Mouse (Mus musculus) limb, embryonic 12.5 days (tissue): Measurements from ENCODE around the gene Rfx4. TPM values are rescaled to one million over a fixed set of nuclear protein-coding genes. Genes with fewer than 3 reads are reported as not detected.

Source experiments
- ATAC-seq: fragments of 200-750 bp; cut with Nextera tagmentation; 2 replicates; pipeline ENCODE4 v1.8.0; 2017; ENCODE audit warnings: low read depth, moderate TSS enrichment; ENCODE audit not compliant: insufficient number of reproducible peaks, insufficient read depth, low FRiP score, low TSS enrichment
- H3K27ac ChIP-seq: fragments of 300-500 bp; sonication (generic); 2 replicates; pipeline ENCODE4 v1.5.1; 2016; ENCODE audit warnings: mild to moderate bottlenecking, moderate library complexity
- H3K27me3 ChIP-seq: fragments of 300-500 bp; sonication (generic); 2 replicates; pipeline ENCODE4 v1.6.1; 2016; ENCODE audit warnings: mild to moderate bottlenecking, moderate library complexity
- H3K36me3 ChIP-seq: fragments of 300-500 bp; sonication (generic); 2 replicates; pipeline ENCODE4 v1.6.1; 2016; ENCODE audit warnings: mild to moderate bottlenecking, moderate library complexity
- H3K4me1 ChIP-seq: fragments of 300-500 bp; sonication (generic); replicated peaks from 2 replicates; pipeline ENCODE4 v1.6.1; 2016
- H3K4me2 ChIP-seq: fragments of 300-500 bp; sonication (generic); 2 replicates; pipeline ENCODE4 v1.6.1; 2016; ENCODE audit warnings: mild to moderate bottlenecking, moderate library complexity
- H3K4me3 ChIP-seq: fragments of 300-500 bp; sonication (generic); replicated peaks from 2 replicates; pipeline ENCODE4 v1.5.1; 2016; ENCODE audit warnings: mild to moderate bottlenecking
- H3K9ac ChIP-seq: fragments of 300-500 bp; sonication (generic); replicated peaks from 2 replicates; pipeline ENCODE4 v1.6.1; 2016; ENCODE audit warnings: mild to moderate bottlenecking, moderate library complexity
- H3K9me3 ChIP-seq: fragments of 300-500 bp; sonication (generic); 2 replicates; pipeline ENCODE4 v1.6.1; 2016; ENCODE audit warnings: mild to moderate bottlenecking, moderate library complexity
- WGBS: fragments of 180-500 bp; shearing (Covaris S2); methylation state at CpG from one replicate; pipeline ENCODE4 v1.1.7; 2016; 5-methylcytosine and 5-hydroxymethylcytosine counted together
- polyA plus RNA-seq: library from polyadenylated mRNA; unstranded; fragments of >200 nt; fragmentation: Nextera tagmentation; extraction: Ambion mirVana; gene quantifications from 2 replicates; pipeline ENCODE4 v1.2.1, GENCODE M21; 2016

Rfx4 gene
- polyA plus RNA-seq, 1 experiment from 2014 or later = 1.2 TPM

- peaks cover 64% of the 10 kb centered on the region for H3K36me3 ChIP-seq
- no peaks in the 10 kb centered on the region for H3K4me1 ChIP-seq
- 94% methylated on average over 7 of the region's 7 CpGs for WGBS
- no peak overlapping the region for H3K4me3 ChIP-seq
- no peak overlapping the region for H3K4me2 ChIP-seq
- H3K9ac ChIP-seq = no peak overlapping the region
- no peak for ATAC-seq
- H3K9me3 ChIP-seq = no peaks in the 10 kb centered on the region
- H3K27ac ChIP-seq = no peak overlapping the region
- no peaks in the 10 kb centered on the region; the same call in 1 of the 2 replicates for H3K27me3 ChIP-seq
Measured at GRCm38 (mm10) chr10:84716581-84716980, 39.3 kb upstream of the Rfx4 start.

- Histone ChIP-seq H3K9me3 (no peaks in the 10 kb centered on the region), H3K9ac (no peak overlapping the region), H3K36me3 (peaks cover 62% of the 10 kb centered on the region), H3K27me3 (no peaks in the 10 kb centered on the region), H3K27ac (no peak overlapping the region), H3K4me3 (no peak overlapping the region), H3K4me2 (no peak overlapping the region), H3K4me1 (no peaks in the 10 kb centered on the region)
- ATAC-seq = no peak
- whole genome bisulfite sequencing = 76% methylated on average over 12 of the region's 12 CpGs
Measured at GRCm38 (mm10) chr10:84722711-84723110, 33.2 kb upstream of the Rfx4 start.

- Histone ChIP-seq H3K27me3 (no peaks in the 10 kb centered on the region), H3K27ac (no peak overlapping the region), H3K9ac (no peak overlapping the region), H3K9me3 (no peaks in the 10 kb centered on the region), H3K36me3 (peaks cover 35% of the 10 kb centered on the region), H3K4me1 (peaks cover 15% of the 10 kb centered on the region), H3K4me3 (no peak overlapping the region), H3K4me2 (no peak overlapping the region)
- WGBS = 92% methylated on average over 12 of the region's 12 CpGs
- no peak for ATAC-seq
Measured at GRCm38 (mm10) chr10:84727005-84727404, 28.9 kb upstream of the Rfx4 start.

- H3K27me3 ChIP-seq = no peaks in the 10 kb centered on the region
- peaks cover 30% of the 10 kb centered on the region for H3K36me3 ChIP-seq
- H3K27ac ChIP-seq = no peak overlapping the region
- 86% methylated on average over 4 of the region's 4 CpGs for WGBS
- H3K4me2 ChIP-seq = no peak overlapping the region
- H3K9me3 ChIP-seq = no peaks in the 10 kb centered on the region
- H3K4me3 ChIP-seq = no peak overlapping the region
- H3K9ac ChIP-seq = no peak overlapping the region
- H3K4me1 ChIP-seq = peaks cover 15% of the 10 kb centered on the region
- ATAC-seq = no peak
Measured at GRCm38 (mm10) chr10:84727760-84728159, 28.1 kb upstream of the Rfx4 start.

- H3K4me2 ChIP-seq = no peak overlapping the region
- H3K27me3 ChIP-seq = peaks cover 6% of the 10 kb centered on the region; the same call in 1 of the 2 replicates
- H3K27ac ChIP-seq = no peak overlapping the region; the same call in 1 of the 2 replicates
- ATAC-seq = no peak
- H3K9ac ChIP-seq = no peak overlapping the region
- WGBS = 75% methylated on average over 3 of the region's 3 CpGs
- peaks cover 24% of the 10 kb centered on the region for H3K36me3 ChIP-seq
- H3K4me3 ChIP-seq = no peak overlapping the region
- H3K4me1 ChIP-seq = peaks cover 15% of the 10 kb centered on the region
- H3K9me3 ChIP-seq = no peaks in the 10 kb centered on the region
Measured at GRCm38 (mm10) chr10:84730078-84730477, 25.8 kb upstream of the Rfx4 start.

GRCm38 (mm10) chr10:84730956-84731355, 24.9 kb upstream of the Rfx4 start:
- Histone ChIP-seq H3K27me3 (peaks cover 6% of the 10 kb centered on the region; the same call in 1 of the 2 replicates), H3K36me3 (peaks cover 17% of the 10 kb centered on the region), H3K9me3 (no peaks in the 10 kb centered on the region), H3K4me3 (no peak overlapping the region), H3K9ac (no peak overlapping the region), H3K4me1 (peaks cover 15% of the 10 kb centered on the region), H3K27ac (no peak overlapping the region), H3K4me2 (no peak overlapping the region)
- peak; percentile 57; the same call in 1 of the 2 replicates for ATAC-seq
- WGBS = 23% methylated on average over 9 of the region's 9 CpGs

GRCm38 (mm10) chr10:84733511-84733910, 22.4 kb upstream of the Rfx4 start:
- ATAC-seq = no peak
- Histone ChIP-seq H3K9ac (no peak overlapping the region), H3K4me2 (no peak overlapping the region), H3K36me3 (no peaks in the 10 kb centered on the region), H3K27ac (no peak overlapping the region), H3K27me3 (peaks cover 10% of the 10 kb centered on the region; the same call in 1 of the 2 replicates), H3K9me3 (no peaks in the 10 kb centered on the region), H3K4me1 (peaks cover 15% of the 10 kb centered on the region), H3K4me3 (no peak overlapping the region)
- WGBS = 46% methylated on average over 6 of the region's 6 CpGs

GRCm38 (mm10) chr10:84754851-84755785, 744 bp upstream of the Rfx4 start:
- H3K27ac ChIP-seq = no peak overlapping the region

GRCm38 (mm10) chr10:84756435-84757095, 703 bp downstream of the Rfx4 start:
- Histone ChIP-seq H3K27ac (no peak overlapping the region), H3K4me1 (peaks cover 49% of the 10 kb centered on the region)

More at GRCm38 (mm10) chr10:84754851-84755785, 744 bp upstream of the Rfx4 start:
- Histone ChIP-seq H3K4me3 (peak overlapping the region; percentile 37), H3K36me3 (no peaks in the 10 kb centered on the region), H3K4me2 (peak overlapping the region; percentile 61), H3K9ac (0 out of 2 replicates have a peak overlapping the region, but pooled peaks have one; percentile 40), H3K27me3 (peaks cover 93% of the 10 kb centered on the region), H3K4me1 (peaks cover 42% of the 10 kb centered on the region), H3K9me3 (no peaks in the 10 kb centered on the region)
- WGBS = under 1% methylated on average over 66 of the region's 66 CpGs
- no peak for ATAC-seq

GRCm38 (mm10) chr10:84757426-84758199, 1.8 kb downstream of the Rfx4 start:
- H3K27ac ChIP-seq = no peak overlapping the region
- WGBS = 4% methylated on average over 22 of the region's 22 CpGs
- H3K4me3 ChIP-seq = peak overlapping the region; percentile 37
- no peaks in the 10 kb centered on the region for H3K9me3 ChIP-seq
- no peak overlapping the region for H3K9ac ChIP-seq
- H3K4me1 ChIP-seq = peaks cover 49% of the 10 kb centered on the region
- peaks cover 97% of the 10 kb centered on the region for H3K27me3 ChIP-seq
- H3K36me3 ChIP-seq = no peaks in the 10 kb centered on the region
- no peak for ATAC-seq
- H3K4me2 ChIP-seq = no peak overlapping the region

More at GRCm38 (mm10) chr10:84756435-84757095, 703 bp downstream of the Rfx4 start:
- no peak; the same call in 1 of the 2 replicates for ATAC-seq
- Histone ChIP-seq H3K9ac (peak overlapping the region; percentile 23; the same call in 1 of the 2 replicates), H3K9me3 (no peaks in the 10 kb centered on the region), H3K36me3 (no peaks in the 10 kb centered on the region), H3K4me3 (peak overlapping the region; percentile 37), H3K4me2 (peak overlapping the region; percentile 61), H3K27me3 (peaks cover 98% of the 10 kb centered on the region)
- under 1% methylated on average over 42 of the region's 42 CpGs for WGBS

- no peaks in the 10 kb centered on the region for H3K36me3 ChIP-seq
- ATAC-seq = no peak
- H3K4me1 ChIP-seq = peaks cover 49% of the 10 kb centered on the region
- 8% methylated on average over 5 of the region's 5 CpGs for WGBS
- peaks cover 97% of the 10 kb centered on the region for H3K27me3 ChIP-seq
- H3K27ac ChIP-seq = no peak overlapping the region
- H3K4me2 ChIP-seq = no peak overlapping the region
- H3K4me3 ChIP-seq = peak overlapping the region; percentile 40; the same call in 1 of the 2 replicates
- H3K9me3 ChIP-seq = no peaks in the 10 kb centered on the region
- no peak overlapping the region for H3K9ac ChIP-seq
Measured at GRCm38 (mm10) chr10:84758200-84758468, 2.3 kb downstream of the Rfx4 start.
